17 mouse cellular contexts compared by ENCODE assay signal in the genomic region with DNA sequence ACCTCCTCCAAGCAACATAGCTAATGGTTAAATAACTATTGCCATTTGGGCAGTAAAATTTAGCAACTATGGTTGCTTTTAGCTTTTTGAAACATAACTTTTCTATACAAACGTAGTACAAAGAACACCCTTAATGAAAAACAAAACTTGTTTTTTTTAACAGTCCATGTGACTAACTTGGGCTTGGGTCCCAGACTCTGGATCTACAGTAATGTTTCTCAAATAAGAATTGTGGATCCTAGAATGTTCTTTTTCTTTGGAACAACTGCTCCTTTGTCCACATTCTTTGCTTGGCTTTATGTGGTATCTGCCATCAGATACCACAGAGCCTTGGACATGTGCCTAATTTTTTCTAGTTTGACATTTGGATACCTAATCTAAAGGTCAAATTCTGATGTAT.
DNase-seq lines count a peak whose midpoint lies in the region; ATAC-seq and TF ChIP-seq lines count a peak whose summit lies in the region.
"Had no signal": no experiment of that assay in that cellular context is flagged by ENCODE, and none has a peak within 500 bp of the region (broad histone marks: within the 10 kb centered on the region; RNA-seq: fewer than 3 reads in every experiment).

No protein-coding gene starts in this region.

- H3K4me2 ChIP-seq in heart, embryonic 12.5 days, result no peak overlapping the region
- no peak overlapping the region for H3K4me2 ChIP-seq in limb, embryonic 13.5 days (replicated peaks)
- H3K4me2 ChIP-seq: hindbrain, embryonic 15.5 days; intestine, embryonic 15.5 days; neural tube, embryonic 13.5 days had no signal

- peaks cover 18% of the 10 kb centered on the region; the same call in 1 of the 2 replicates for H3K4me1 ChIP-seq in heart, embryonic 12.5 days (replicated peaks)
- H3K4me1 ChIP-seq in heart, embryonic 10.5 days, result peaks cover 11% of the 10 kb centered on the region
- H3K4me1 ChIP-seq in limb, embryonic 13.5 days, result peaks cover 31% of the 10 kb centered on the region
- peaks cover 15% of the 10 kb centered on the region; the same call in 1 of the 2 replicates for H3K4me1 ChIP-seq in limb, embryonic 10.5 days
- 0 out of 2 replicates have a peak, but pooled peaks cover 6% of the 10 kb centered on the region for H3K4me1 ChIP-seq in kidney, adult 2 months (ENCODE audit: control insufficient read depth, insufficient read depth, low read length)
- H3K4me1 ChIP-seq: intestine, embryonic 15.5 days had no signal

- no peak for DNase-seq in heart, embryonic 10.5 days (ENCODE audit: low spot score)
- no peak for DNase-seq in limb, embryonic 10.5 days (ENCODE audit: low spot score)
- peak; percentile 36 for DNase-seq in brain, adult 2 months (ENCODE audit: low read depth, low spot score)
- DNase-seq in kidney, postnatal 25 days, result no peak
- no peak for DNase-seq in kidney, adult 2 months
- DNase-seq: cerebellum, adult 9-10 months; gastrocnemius, postnatal 14 days; liver, postnatal 0 days; lung, postnatal 14 days; midbrain, embryonic 14.5 days had no signal

- H3K9ac ChIP-seq in heart, embryonic 12.5 days, result no peak overlapping the region
- H3K9ac ChIP-seq in limb, embryonic 13.5 days, result no peak overlapping the region
- H3K9ac ChIP-seq: hindbrain, embryonic 15.5 days; intestine, embryonic 15.5 days; liver, postnatal 0 days; neural tube, embryonic 13.5 days had no signal

- 58% methylated on average over 1 of the region's 1 CpGs for WGBS in heart, embryonic 12.5 days
- WGBS in heart, embryonic 10.5 days, result 77% methylated on average over 1 of the region's 1 CpGs
- WGBS in limb, embryonic 13.5 days, result 29% methylated on average over 1 of the region's 1 CpGs
- 84% methylated on average over 1 of the region's 1 CpGs for WGBS in limb, embryonic 10.5 days
- 52% methylated on average over 1 of the region's 1 CpGs for WGBS in kidney, adult 2 months

- H3K9me3 ChIP-seq in heart, embryonic 12.5 days (replicated peaks), result no peaks in the 10 kb centered on the region
- no peaks in the 10 kb centered on the region for H3K9me3 ChIP-seq in heart, embryonic 10.5 days
- H3K9me3 ChIP-seq in limb, embryonic 13.5 days, result no peaks in the 10 kb centered on the region
- H3K9me3 ChIP-seq in limb, embryonic 10.5 days (replicated peaks), result no peaks in the 10 kb centered on the region
- H3K9me3 ChIP-seq: hindbrain, embryonic 15.5 days; intestine, embryonic 15.5 days; neural tube, embryonic 13.5 days had no signal

- no peak for ATAC-seq in heart, embryonic 12.5 days (ENCODE audit: insufficient number of reproducible peaks, low FRiP score)
- 0 out of 2 replicates have a peak, but pooled peaks have one; percentile 28 for ATAC-seq in limb, embryonic 13.5 days (ENCODE audit: low FRiP score, low read depth)
- ATAC-seq: CD4-positive, CD25-positive, alpha-beta regulatory T cell, adult 4 months; intestine, embryonic 15.5 days; liver, postnatal 0 days had no signal

- H3K27me3 ChIP-seq in heart, embryonic 12.5 days (replicated peaks), result no peaks in the 10 kb centered on the region
- no peaks in the 10 kb centered on the region for H3K27me3 ChIP-seq in heart, embryonic 10.5 days (ENCODE audit: insufficient read depth, poor library complexity, severe bottlenecking)
- no peaks in the 10 kb centered on the region for H3K27me3 ChIP-seq in limb, embryonic 13.5 days
- H3K27me3 ChIP-seq in limb, embryonic 10.5 days (ENCODE audit: low read depth, poor library complexity, severe bottlenecking), result no peaks in the 10 kb centered on the region
- H3K27me3 ChIP-seq in kidney, adult 2 months (replicated peaks; ENCODE audit: control insufficient read depth, insufficient read depth, low read length), result no peaks in the 10 kb centered on the region
- H3K27me3 ChIP-seq: hindbrain, embryonic 15.5 days; intestine, embryonic 15.5 days; neural tube, embryonic 13.5 days had no signal

- TF ChIP-seq POLR2A in kidney, adult 2 months (IDR thresholded peaks at IDR 0.05; ENCODE audit: low read depth, low read length), result no peak

- H3K4me3 ChIP-seq in heart, embryonic 12.5 days, result no peak overlapping the region
- H3K4me3 ChIP-seq in heart, embryonic 10.5 days, result no peak overlapping the region
- no peak overlapping the region for H3K4me3 ChIP-seq in limb, embryonic 13.5 days
- no peak overlapping the region for H3K4me3 ChIP-seq in limb, embryonic 10.5 days
- no peak overlapping the region for H3K4me3 ChIP-seq in kidney, adult 2 months (ENCODE audit: insufficient read depth, low read depth, low read length)
- H3K4me3 ChIP-seq: hindbrain, embryonic 15.5 days; intestine, embryonic 15.5 days; neural tube, embryonic 13.5 days had no signal

- H3K27ac ChIP-seq in heart, embryonic 12.5 days (ENCODE audit: poor library complexity, severe bottlenecking), result peak overlapping the region; percentile 51; the same call in 1 of the 2 replicates
- H3K27ac ChIP-seq in heart, embryonic 10.5 days, result no peak overlapping the region
- H3K27ac ChIP-seq in limb, embryonic 13.5 days, result peak overlapping the region; percentile 64; the same call in 1 of the 2 replicates
- H3K27ac ChIP-seq in limb, embryonic 10.5 days, result no peak overlapping the region
- H3K27ac ChIP-seq in kidney, adult 2 months (ENCODE audit: insufficient read depth, low read depth, low read length), result no peak overlapping the region
- H3K27ac ChIP-seq: hindbrain, embryonic 15.5 days; intestine, embryonic 15.5 days; stomach, postnatal 0 days had no signal

- no peak for TF ChIP-seq CTCF in kidney, adult 2 months (conservative IDR thresholded peaks at IDR 0.05; ENCODE audit: insufficient read depth, insufficient read length, low read depth, low read length)

- no peaks in the 10 kb centered on the region for H3K36me3 ChIP-seq in heart, embryonic 12.5 days
- no peaks in the 10 kb centered on the region for H3K36me3 ChIP-seq in heart, embryonic 10.5 days
- 0 out of 2 replicates have a peak, but pooled peaks cover 4% of the 10 kb centered on the region for H3K36me3 ChIP-seq in limb, embryonic 13.5 days
- no peaks in the 10 kb centered on the region for H3K36me3 ChIP-seq in limb, embryonic 10.5 days
- no peaks in the 10 kb centered on the region for H3K36me3 ChIP-seq in kidney, adult 2 months (ENCODE audit: control insufficient read depth, insufficient read depth, low read length)
- H3K36me3 ChIP-seq: hindbrain, embryonic 15.5 days; intestine, embryonic 15.5 days; neural tube, embryonic 13.5 days had no signal

Comparison
In these comparisons a context has a peak if more than half of its experiments do, and no peak if none do; other contexts are left out.
1. H3K27ac ChIP-seq: peak in heart, embryonic 12.5 days (single experiment) and limb, embryonic 13.5 days (single experiment); none in heart, embryonic 10.5 days (single experiment), limb, embryonic 10.5 days (single experiment) and kidney, adult 2 months (single experiment).